Mouse (Mus musculus) layer of hippocampus, adult 9-10 months (tissue): ENCODE measurements at regions not wholly inside any gene's neighbourhood (a gene's known extent, or its start where the extent isn't known, plus 50 kb on each side); places are given as distances from the start of the nearest gene placed in this dataset.

Source experiments
- DNase-seq: peaks from one replicate; pipeline ENCODE4 v3.0.0; 2022; ENCODE audit warnings: low spot score

DNA sequence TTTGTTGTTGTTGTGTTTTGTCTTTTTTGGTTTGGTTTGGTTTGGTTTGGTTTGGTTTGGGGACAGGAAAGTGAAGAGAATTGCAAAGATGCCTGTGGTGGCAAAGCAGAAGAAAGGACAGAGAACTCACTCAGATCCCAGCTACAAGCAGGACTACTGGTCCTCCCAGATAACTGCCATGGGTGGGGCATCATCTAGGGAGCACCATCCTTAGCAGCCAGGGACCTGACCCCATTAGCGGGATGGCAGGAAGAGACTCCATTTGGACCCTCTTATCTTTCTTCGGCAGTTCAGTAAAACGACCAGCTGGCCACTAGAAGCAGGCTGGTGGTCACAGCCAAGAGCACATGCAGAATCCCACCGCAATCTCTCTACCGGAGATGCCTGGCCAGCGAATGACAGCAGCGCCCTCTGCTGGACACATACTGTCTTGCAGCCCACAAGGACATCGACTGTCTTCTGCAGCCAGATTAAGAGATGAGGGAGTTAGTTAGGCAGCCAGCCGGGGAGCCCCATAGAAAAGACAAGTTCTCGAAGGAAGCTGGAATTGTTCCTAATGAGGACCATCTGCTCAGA, 119.8 kb downstream of the Gm9195 start:
- DNase-seq = peak; percentile 55

DNA sequence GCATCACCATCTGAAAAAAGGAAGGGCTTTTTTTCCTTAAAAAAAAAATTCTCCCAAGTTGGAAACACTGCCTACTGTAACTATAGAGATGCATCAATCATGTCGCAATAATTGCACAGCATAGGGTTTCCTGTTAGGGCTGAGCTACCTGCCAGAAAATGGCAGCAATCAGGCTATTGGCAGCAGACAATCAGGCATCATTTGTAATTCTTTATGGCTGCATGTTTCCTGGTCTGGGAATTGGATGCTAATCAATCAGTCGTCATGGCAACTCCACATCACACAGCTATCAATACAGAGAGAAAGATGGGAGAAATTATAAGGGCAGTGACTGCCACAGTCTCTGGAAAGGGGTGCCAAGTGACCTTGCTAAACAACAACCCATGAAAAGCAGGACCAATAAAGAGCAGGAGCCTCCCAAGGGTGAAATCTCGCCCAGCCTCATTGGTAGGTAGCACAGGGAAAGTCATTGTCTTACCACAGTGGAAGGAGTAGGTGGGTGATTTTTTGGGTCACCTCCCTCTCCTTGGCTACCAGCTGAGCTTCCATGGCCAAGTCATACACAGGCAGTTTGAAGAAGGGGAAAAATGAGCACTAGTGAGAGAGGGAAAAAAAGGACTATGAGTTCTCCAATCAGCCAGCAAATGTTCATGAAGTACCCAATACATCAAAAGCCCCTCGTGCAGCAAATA, 130.7 kb downstream of the Gm9195 start:
- no peak for DNase-seq

DNA sequence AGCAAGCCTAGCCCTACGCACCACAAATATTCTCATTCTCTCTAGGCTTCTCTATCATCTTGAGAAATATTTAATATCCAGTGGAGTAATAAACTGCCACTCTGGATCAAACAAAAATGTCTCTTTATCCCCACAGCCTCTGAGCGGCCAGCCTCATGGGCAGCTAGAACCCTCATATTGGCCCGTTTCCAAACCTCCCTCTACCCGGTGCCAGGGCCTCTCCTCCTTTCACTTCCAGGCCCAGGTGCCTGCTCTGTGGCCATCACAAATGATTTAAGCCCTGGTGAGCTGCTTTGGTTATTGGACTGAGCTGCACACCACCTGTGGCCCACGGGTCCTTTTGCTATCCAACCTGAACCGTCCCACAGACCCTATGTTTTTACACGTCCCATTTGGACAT, 131.5 kb downstream of the Gm9195 start:
- no peak for DNase-seq

DNA sequence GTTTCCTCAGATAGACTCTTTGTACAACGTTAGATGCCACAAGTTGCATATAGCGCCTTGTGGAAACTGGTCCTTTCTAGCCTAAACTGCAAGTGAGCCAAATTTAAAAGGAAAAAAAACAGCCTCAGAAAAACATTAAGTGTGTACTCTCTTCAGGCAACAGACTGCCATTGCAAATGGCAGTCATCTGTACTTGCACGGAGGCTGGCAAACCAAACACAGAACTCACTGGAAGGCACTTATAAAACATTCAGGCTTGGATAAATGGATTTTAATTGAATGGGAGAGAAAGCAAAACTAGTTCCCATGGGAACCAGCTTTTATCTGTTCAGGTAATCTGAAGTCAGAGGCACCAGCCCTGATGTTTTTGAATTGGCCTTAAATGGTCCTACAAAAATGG, 133.7 kb downstream of the Gm9195 start:
- no peak for DNase-seq

DNA sequence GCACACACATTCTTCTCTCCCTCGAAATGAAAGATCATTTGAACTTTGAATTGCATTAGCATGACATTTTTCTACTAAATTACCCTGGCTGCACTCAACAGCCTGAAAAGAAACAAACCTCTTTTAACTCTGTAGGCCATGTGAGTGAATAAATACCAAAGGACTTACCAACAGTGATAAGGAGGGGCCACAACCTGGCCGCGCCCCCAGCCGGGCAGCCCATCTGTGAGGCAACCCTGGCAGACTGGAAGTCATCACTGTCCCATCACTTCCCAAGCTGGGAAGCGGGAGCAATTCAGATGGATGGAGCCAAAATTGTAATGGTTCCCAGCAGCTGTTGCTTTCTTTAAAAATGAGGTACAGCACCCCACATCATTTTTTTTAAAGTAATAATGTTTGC, 149.5 kb downstream of the Gm9195 start:
- DNase-seq = no peak

GRCm38 (mm10) chr14:72341590-72342154, 150.0 kb downstream of the Gm9195 start:
- DNase-seq = no peak

DNA sequence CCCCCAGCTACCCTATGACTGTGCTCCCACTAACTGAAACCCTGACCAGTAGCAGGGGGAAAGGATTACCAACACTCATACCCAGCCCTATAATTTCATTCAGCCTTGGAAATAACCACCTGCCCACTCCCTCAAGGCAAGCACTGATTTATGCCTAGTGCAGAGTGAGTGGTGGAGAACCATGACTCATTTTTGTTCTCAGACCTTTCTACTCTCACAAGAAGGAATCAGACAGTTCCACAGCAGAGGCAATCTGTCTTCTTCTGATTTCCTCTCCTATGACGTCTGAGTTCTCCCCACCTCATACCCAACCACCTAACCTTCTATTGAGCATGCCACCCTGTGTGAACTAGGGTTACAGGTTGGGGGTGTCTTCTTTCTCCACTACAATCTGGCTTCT, 153.6 kb downstream of the Gm9195 start:
- no peak for DNase-seq

DNA sequence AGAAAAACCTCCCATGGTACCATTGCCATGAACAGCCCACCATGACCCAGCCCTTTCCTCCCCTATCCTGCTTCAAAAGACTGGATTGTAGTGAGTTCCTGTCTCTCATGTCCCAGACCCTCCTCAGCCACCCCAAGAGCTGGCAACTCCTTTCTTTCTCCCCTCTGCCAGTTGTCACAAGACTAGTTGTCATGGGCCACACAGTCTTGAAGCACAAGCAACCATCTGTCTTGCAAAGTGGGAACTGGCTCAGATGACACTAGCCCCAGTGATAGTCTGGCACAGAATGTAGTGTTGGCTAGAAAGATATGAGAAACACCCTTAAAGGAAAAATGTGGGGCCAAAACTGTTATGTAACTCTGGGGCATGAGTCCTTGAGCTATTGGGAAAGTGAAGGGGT, 187.8 kb downstream of the Gm9195 start:
- no peak for DNase-seq

DNA sequence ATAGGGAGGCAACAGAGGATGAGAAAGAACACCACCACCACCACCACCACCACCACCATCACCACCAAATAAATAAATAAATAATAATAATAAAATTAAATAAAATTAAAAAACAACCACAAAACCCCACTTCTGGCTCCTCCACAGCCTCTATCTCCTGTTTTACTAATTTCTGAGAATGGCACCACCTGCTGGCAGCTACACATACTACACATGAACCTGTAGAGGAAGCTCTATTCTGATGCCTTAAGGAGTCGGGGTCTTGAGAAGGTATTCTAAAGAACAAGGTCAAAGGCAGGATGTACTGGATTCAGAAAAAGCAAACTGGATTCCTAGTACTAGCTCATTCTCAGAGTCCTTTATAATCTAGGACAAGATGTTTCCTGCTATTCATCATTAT, 191.6 kb downstream of the Gm9195 start:
- DNase-seq = no peak

- no peak for DNase-seq
Observed at GRCm38 (mm10) chr14:72294631-72295030, 197.0 kb downstream of the Gm9195 start.

DNA sequence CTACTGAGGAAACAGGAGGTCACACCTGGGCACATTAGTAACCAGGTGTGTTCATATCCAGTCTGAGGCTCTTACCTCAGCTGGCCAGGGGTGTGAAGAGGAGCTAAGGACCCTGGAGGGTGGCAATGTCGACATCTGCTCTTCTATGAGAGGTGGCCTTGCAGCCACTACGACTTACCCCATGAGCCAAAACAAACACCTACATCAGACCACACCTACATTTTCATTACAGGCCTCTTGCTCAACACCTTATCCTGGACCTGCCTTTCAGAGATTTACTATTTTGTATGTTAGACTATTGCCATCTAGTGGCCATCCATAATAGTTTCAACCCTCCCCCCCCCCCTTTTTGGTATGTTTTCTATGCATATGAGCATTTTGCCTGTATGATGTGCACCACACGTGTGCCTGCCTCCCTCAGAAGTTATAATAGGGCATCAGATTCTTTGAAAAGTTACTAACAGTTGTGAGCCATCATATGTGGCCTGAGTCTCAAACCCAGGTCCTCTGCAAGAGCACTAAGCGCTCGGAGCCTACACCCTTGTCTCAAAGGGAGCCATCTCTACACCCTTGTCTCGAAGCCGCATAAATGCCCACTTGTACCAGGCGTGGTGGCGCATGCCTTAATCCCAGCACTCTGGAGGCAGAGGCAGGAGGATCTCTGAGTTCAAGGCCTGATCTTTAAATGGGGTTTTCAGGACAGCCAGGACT, 197.8 kb downstream of the Gm9195 start:
- DNase-seq = no peak

- no peak for DNase-seq
Observed at GRCm38 (mm10) chr14:72292656-72293299, 198.9 kb downstream of the Gm9195 start.

GRCm38 (mm10) chr14:72277309-72277708, 214.3 kb downstream of the Gm9195 start:
- DNase-seq = no peak

DNA sequence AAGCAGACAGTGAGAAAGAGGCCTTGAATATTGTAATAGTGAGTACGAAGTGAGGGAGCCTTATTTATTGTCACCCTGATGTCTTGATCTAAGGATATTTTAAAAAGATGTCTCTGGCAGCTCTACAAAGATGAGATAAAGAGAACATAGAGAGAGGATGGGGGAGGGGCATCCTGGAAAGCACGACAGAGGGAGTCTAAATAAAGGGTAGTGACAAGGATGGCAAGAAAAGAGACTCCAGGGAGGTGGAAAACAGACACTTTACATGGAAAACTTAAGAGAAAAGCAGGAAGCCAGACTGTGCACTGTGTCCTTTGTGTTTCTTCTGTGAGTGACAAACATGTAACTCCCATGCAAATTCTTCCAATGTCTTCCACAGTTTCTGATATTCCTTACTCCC, 232.4 kb downstream of the Gm9195 start:
- DNase-seq = no peak

GRCm38 (mm10) chr14:72241872-72242271, 249.8 kb downstream of the Gm9195 start:
- DNase-seq = no peak

- DNase-seq = no peak
Observed at GRCm38 (mm10) chr14:72240272-72240671, 251.4 kb downstream of the Gm9195 start.

- no peak for DNase-seq
Observed at GRCm38 (mm10) chr14:72238344-72238743, 253.3 kb downstream of the Gm9195 start.

DNA sequence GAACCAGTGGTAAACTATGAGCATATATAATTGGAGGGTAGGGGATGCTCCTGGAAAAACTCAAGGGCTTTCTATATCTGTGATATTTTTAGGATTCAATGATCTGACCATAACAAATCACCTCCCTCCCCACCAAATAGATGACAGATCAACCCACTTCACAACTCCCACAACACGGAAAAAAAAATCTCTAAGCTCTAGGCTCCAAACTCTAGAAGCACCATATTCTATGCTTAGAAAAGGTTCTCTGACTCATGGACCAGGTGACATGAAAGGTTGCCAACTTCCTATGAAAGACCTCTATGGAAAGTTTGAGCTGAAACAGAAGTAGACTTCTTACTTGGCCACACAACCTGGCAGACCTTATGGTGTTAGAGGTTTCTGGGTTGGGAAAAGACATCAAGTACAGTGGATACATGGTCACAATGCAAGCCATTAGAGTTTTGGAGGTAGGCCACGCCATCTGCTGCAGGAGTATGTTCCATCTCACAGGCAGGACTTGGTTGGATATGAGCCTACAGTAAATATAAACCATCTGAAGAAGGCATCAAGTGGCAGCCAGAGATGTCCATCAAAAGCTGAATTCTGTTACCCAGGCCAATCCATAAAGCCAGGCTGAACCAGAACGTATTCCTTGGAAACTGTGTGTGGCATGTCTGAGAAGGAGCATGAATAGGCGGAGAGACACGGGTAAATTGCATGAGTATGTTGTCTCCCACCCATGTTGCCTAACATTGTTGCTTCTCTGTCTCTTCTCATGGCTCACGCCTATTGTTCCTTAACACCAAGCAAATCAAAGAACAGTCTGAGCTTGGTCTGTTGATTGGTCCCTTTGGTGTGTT, 257.2 kb downstream of the Gm9195 start:
- DNase-seq = no peak

DNA sequence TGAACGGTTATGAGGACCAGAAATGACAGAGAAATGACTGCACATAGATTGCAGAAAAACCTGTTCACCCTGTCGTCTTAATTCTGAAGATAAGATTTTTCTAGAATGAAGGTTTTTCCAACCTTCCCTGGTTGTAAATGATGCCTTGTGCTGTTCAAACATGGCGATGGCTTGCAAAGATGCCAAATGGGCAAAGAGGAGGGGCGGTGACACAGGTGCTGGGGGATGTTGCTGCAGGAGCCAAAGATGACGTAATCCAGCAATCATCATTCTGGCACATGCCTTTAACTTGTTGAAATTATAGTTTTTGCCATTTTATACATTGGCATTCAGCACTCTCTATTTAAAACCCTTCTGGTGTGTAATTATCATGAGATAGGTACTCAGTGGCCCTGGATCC, 263.8 kb downstream of the Gm9195 start:
- no peak for DNase-seq

GRCm38 (mm10) chr14:72227441-72227840, 264.2 kb downstream of the Gm9195 start:
- no peak for DNase-seq

DNA sequence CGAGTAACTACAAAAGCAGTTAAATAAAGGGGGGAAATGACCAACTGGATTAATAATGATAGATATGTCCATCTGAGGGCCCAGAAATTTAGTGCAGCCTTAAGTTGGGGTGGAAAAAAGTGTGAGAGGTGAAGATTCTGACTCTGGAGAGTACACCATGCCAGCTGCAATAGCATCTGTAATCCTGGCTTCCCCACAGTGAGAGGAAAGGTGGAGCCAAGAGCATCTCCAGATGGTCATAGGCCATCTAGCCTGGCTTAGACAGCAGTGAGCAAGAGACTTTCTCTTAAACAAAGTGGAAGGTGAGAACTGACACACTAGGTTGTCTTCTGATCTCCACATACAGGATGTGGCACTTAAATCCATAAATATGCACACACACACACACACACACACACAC, 264.7 kb downstream of the Gm9195 start:
- no peak for DNase-seq

GRCm38 (mm10) chr14:72222836-72223235, 268.8 kb downstream of the Gm9195 start:
- no peak for DNase-seq
